Mouse (Mus musculus): Measurements from ENCODE around the gene Ccdc9.

The Ccdc9 gene

DNA sequence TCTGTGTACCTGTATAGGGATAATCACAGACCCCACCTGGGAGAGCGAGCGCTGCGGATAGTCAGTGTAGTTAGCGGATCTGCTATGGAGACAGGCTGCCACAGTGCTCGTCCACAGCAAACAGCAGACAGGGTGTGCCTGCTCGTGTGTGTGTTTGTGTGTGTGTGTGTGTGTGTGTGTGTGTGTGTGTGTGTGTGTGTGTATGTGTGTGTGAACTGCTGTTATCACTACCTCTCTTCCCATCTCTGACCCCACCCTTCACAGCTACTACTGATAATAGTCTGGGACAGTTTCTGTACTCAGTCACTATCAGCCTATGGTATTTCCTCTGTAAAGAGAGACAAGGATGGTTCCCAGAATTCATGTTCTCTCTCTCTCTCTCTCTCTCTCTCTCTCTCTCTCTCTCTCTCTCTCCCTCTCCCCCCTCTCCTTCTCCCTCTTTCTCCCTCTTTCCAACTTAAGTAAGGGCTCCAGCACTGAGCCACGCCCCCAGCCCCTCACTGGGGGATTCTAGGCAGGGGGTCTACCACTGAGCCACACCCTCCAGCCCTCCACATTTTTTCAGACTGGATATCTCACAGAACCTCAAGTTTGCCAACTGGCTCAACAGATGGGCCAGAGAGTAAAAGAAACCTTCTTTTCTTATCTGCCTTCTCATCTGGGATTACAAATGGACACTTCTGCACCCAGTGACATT lies 46.2 kb downstream of the Ccdc9 start:
- peak; percentile 22 for DNase-seq (ENCODE audit: low read depth, low spot score)
- no peaks in the 10 kb centered on the region for H3K27me3 ChIP-seq (ENCODE audit: control insufficient read depth, insufficient read depth, low read length, poor library complexity, severe bottlenecking)
- no peaks in the 10 kb centered on the region for H3K36me3 ChIP-seq (ENCODE audit: control insufficient read depth, insufficient read depth, low read length, poor library complexity, severe bottlenecking)

DNA sequence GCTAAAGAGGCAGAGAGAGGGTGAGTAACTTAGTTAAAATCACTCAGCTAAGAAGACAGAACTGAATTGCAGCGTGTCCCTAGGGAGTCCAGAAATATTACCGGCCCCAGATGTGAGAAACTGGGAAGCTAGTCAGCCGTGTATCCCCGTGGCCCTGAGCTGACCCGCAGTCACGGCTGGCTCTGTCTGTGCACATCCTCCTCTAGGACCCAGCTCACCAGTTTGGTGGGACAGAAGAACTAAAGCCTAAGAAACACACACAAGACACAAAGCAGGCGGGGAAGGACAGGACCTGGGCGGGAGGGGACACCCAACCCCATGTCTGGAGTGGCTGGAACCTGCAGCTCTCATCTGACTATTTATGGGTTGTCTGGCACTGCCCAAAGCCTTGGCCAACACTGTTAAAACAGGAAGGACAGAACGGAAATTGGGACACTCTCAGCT lies 47.0 kb downstream of the Ccdc9 start:
- H3K36me3 ChIP-seq (ENCODE audit: control insufficient read depth, insufficient read depth, low read length, poor library complexity, severe bottlenecking): no peaks in the 10 kb centered on the region
- H3K27me3 ChIP-seq (ENCODE audit: control insufficient read depth, insufficient read depth, low read length, poor library complexity, severe bottlenecking): no peaks in the 10 kb centered on the region
- peak; percentile 90 for DNase-seq (ENCODE audit: low read depth, low spot score)

GRCm38 (mm10) chr7:16229869-16230268 lies 56.7 kb downstream of the Ccdc9 start:
- Histone ChIP-seq H3K36me3 (ENCODE audit: control insufficient read depth, insufficient read depth, low read length, poor library complexity, severe bottlenecking) (no peaks in the 10 kb centered on the region), H3K27me3 (ENCODE audit: control insufficient read depth, insufficient read depth, low read length, poor library complexity, severe bottlenecking) (no peaks in the 10 kb centered on the region)
- no peak for DNase-seq (ENCODE audit: low read depth, low spot score)
